Mouse (Mus musculus): ENCODE measurements around the gene Trim32. TPM values are rescaled to one million over a fixed set of nuclear protein-coding genes. Genes with fewer than 3 reads are reported as not detected.

The Trim32 gene
- 11.4 and 12.2 TPM in 2 replicates for polyA plus RNA-seq (2015; fragmentation: Nextera tagmentation; extraction: Ambion mirVana)

DNA sequence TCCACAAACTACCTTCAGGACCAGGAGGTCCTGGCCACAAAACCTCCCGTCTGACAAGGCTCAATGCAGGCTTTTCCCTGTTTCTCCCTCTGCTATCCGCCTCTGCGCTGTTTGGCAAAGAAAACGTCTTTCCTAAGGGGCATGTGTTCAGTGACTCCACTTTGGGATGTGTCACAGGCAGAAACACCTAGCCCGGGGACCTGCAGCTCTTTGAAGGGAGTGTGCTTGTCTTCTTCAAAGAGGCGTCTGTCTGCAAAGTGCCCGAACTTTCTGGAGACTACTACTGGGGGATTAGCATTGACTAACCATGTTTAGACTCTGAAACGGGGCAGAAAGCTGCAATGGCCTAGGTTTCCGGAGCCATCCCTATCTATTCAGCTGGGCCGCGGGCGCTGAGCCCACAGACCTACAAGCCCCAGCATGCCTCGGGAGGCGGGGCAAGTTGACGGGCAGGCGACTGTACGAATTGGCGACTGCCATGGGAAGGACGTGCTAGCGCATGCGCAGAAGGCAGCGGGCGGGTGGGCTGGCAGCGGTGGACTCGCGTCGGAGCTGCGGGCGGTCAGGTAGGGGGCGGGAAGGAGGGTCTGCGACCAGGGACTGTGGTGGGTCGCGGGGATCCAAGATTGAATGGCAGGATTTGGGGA lies at the start of gene Trim32:
Gene Trim32, plus strand, starts transcription at position 483 of the 647 bp plus-strand sequence.

Measured in skeletal muscle tissue, postnatal 0 days (tissue).